Mouse (Mus musculus) G1E (cell line): ENCODE results near the gene Cdv3. TPM values are rescaled to one million over a fixed set of nuclear protein-coding genes. Genes with fewer than 3 reads are reported as not detected.
A peak's percentile ranks its signal among the peaks of the same experiment; 100 is the strongest.

Experiments used
- ATAC-seq: 2 replicates; pipeline ENCODE4 v1.8.0; 2016; ENCODE audit warnings: mild to moderate bottlenecking; ENCODE audit not compliant: insufficient number of reproducible peaks, poor library complexity, low FRiP score, severe bottlenecking; ENCODE audit errors: extremely low read depth
- DNase-seq: peaks from one replicate; pipeline ENCODE4 v3.0.0; 2012; ENCODE audit warnings: low spot score
- H3K27me3 ChIP-seq: 2 replicates; pipeline ENCODE4 v1.6.1; 2012; ENCODE audit warnings: mild to moderate bottlenecking, low read length, inconsistent platforms; ENCODE audit not compliant: insufficient read depth
- H3K36me3 ChIP-seq: replicated peaks from 2 replicates; pipeline ENCODE3; 2012; ENCODE audit warnings: mild to moderate bottlenecking, inconsistent platforms
- H3K4me1 ChIP-seq: 2 replicates; pipeline ENCODE4 v1.6.1; 2012; ENCODE audit warnings: low read depth, low read length, inconsistent platforms, mixed read lengths; ENCODE audit not compliant: insufficient read depth
- H3K4me3 ChIP-seq: 2 replicates; pipeline ENCODE4 v1.5.1; 2012; ENCODE audit warnings: low read depth, mild to moderate bottlenecking, inconsistent platforms, low read length, moderate library complexity, mixed read lengths
- H3K9me3 ChIP-seq: replicated peaks from 2 replicates; pipeline ENCODE4 v1.6.1; 2012; ENCODE audit warnings: inconsistent platforms
- CTCF ChIP-seq: IDR thresholded peaks from 2 replicates; pipeline ENCODE4 v1.5.1; 2012; ENCODE audit warnings: low read depth, low read length, inconsistent platforms, mixed read lengths
- GATA1 ChIP-seq: IDR thresholded peaks from 2 replicates; pipeline ENCODE4 v1.6.1; 2012; ENCODE audit warnings: borderline replicate concordance, low read length, inconsistent platforms, mixed read lengths
- GATA2 ChIP-seq: IDR thresholded peaks from 2 replicates; pipeline ENCODE4 v1.6.1; 2012; ENCODE audit warnings: low read depth, low read length, inconsistent platforms, borderline replicate concordance
- POLR2AphosphoS5 ChIP-seq: IDR thresholded peaks from 2 replicates; pipeline ENCODE4 v1.6.1; 2012; ENCODE audit warnings: low read depth, low read length, inconsistent platforms; ENCODE audit not compliant: insufficient replicate concordance
- TAL1 ChIP-seq: conservative IDR thresholded peaks from 2 replicates; pipeline ENCODE4 v1.6.1; 2012; ENCODE audit warnings: low read depth, low read length, inconsistent platforms, mixed read lengths
- polyA plus RNA-seq: library from polyadenylated mRNA; stranded (reverse); fragments of >175 nt; gene quantifications from 2 replicates; pipeline ENCODE4 v1.2.3, GENCODE M21; 2012
- total RNA-seq, 2 experiments: library from RNA; stranded (forward) in 1 of 2; stranded (reverse) in 1 of 2; fragments of 200-1000 nt in 1 of 2; fragments of >200 nt in 1 of 2; fragmentation: Nextera tagmentation in 1 of 2; gene quantifications; 2 replicates each; pipeline ENCODE4 v1.2.3; 2014 to 2017

The Cdv3 gene
- total RNA-seq (2014; fragmentation: Nextera tagmentation) (160 and 162 TPM in 2 replicates), total RNA-seq (2017) (181 and 187 TPM in 2 replicates), polyA plus RNA-seq (469 and 490 TPM in 2 replicates)

- no peak for TF ChIP-seq POLR2AphosphoS5
- TF ChIP-seq GATA1: no peak
- TF ChIP-seq TAL1: no peak
- no peak for TF ChIP-seq CTCF
- no peak for TF ChIP-seq GATA2
Observed at GRCm38 (mm10) chr9:103365290-103366247, at the start of gene Cdv3. TSS of gene Cdv3 (minus strand) at chr9:103365840.

GRCm38 (mm10) chr9:103413457-103413856 lies 47.8 kb upstream of the Cdv3 start:
- no peaks in the 10 kb centered on the region for H3K27me3 ChIP-seq
- TF ChIP-seq CTCF: no peak
- no peak for TF ChIP-seq POLR2AphosphoS5
- TF ChIP-seq GATA1: no peak
- no peak for TF ChIP-seq GATA2
- TF ChIP-seq TAL1: no peak
- no peaks in the 10 kb centered on the region for H3K36me3 ChIP-seq
- ATAC-seq: no peak
- H3K4me3 ChIP-seq: no peak overlapping the region
- H3K9me3 ChIP-seq: no peaks in the 10 kb centered on the region
- no peaks in the 10 kb centered on the region for H3K4me1 ChIP-seq
- DNase-seq: no peak

More at GRCm38 (mm10) chr9:103365290-103366247, at the start of gene Cdv3:
- peaks cover 47% of the 10 kb centered on the region for H3K36me3 ChIP-seq
- H3K27me3 ChIP-seq: no peaks in the 10 kb centered on the region
- peak within 1 kb of the TSS; percentile 81 for H3K4me3 ChIP-seq
- peak; percentile 99 for ATAC-seq
- H3K9me3 ChIP-seq: peaks cover 2% of the 10 kb centered on the region; the same call in 1 of the 2 replicates
- peak; percentile 96 for DNase-seq
- H3K4me1 ChIP-seq: peaks cover 28% of the 10 kb centered on the region

- H3K36me3 ChIP-seq: no peaks in the 10 kb centered on the region
- H3K9me3 ChIP-seq: no peaks in the 10 kb centered on the region
- H3K4me3 ChIP-seq: no peak overlapping the region
- ATAC-seq: no peak
- no peaks in the 10 kb centered on the region for H3K27me3 ChIP-seq
- TF ChIP-seq TAL1 (no peak), CTCF (no peak), POLR2AphosphoS5 (no peak), GATA1 (no peak), GATA2 (no peak)
- no peak for DNase-seq
- no peaks in the 10 kb centered on the region for H3K4me1 ChIP-seq
Observed at GRCm38 (mm10) chr9:103409119-103409518, 43.5 kb upstream of the Cdv3 start.

- Histone ChIP-seq H3K4me1 (no peaks in the 10 kb centered on the region), H3K4me3 (no peak overlapping the region), H3K36me3 (no peaks in the 10 kb centered on the region), H3K27me3 (no peaks in the 10 kb centered on the region), H3K9me3 (no peaks in the 10 kb centered on the region)
- TF ChIP-seq GATA1: no peak
- no peak for TF ChIP-seq CTCF
- TF ChIP-seq GATA2: no peak
- no peak for TF ChIP-seq TAL1
- TF ChIP-seq POLR2AphosphoS5: no peak
- DNase-seq (no peak), ATAC-seq (no peak)
Observed at GRCm38 (mm10) chr9:103408136-103408777, 42.6 kb upstream of the Cdv3 start.

- H3K4me3 ChIP-seq: no peak overlapping the region
- H3K4me1 ChIP-seq: no peaks in the 10 kb centered on the region
- H3K27me3 ChIP-seq: peaks cover 2% of the 10 kb centered on the region; the same call in 1 of the 2 replicates
- H3K36me3 ChIP-seq: no peaks in the 10 kb centered on the region
- ATAC-seq: no peak
- H3K9me3 ChIP-seq: no peaks in the 10 kb centered on the region; the same call in 1 of the 2 replicates
- no peak for DNase-seq
- TF ChIP-seq TAL1 (no peak), GATA2 (no peak), CTCF (no peak), GATA1 (no peak), POLR2AphosphoS5 (no peak)
Observed at GRCm38 (mm10) chr9:103403331-103403973, 37.8 kb upstream of the Cdv3 start.

GRCm38 (mm10) chr9:103398509-103399157 lies 33.0 kb upstream of the Cdv3 start:
- Histone ChIP-seq H3K27me3 (peaks cover 2% of the 10 kb centered on the region; the same call in 1 of the 2 replicates), H3K4me1 (no peaks in the 10 kb centered on the region), H3K36me3 (no peaks in the 10 kb centered on the region), H3K4me3 (no peak overlapping the region), H3K9me3 (no peaks in the 10 kb centered on the region; the same call in 1 of the 2 replicates)
- DNase-seq: no peak
- ATAC-seq: no peak
- no peak for TF ChIP-seq GATA2
- no peak for TF ChIP-seq POLR2AphosphoS5
- TF ChIP-seq TAL1: no peak
- no peak for TF ChIP-seq GATA1
- TF ChIP-seq CTCF: no peak
